Comparison of ENCODE assay signal across 11 mouse cellular contexts in genomic region chr1:59376021-59376548, GRCm38 (mm10).
DNase-seq lines count a peak whose midpoint lies in the region; ATAC-seq and TF ChIP-seq lines count a peak whose summit lies in the region.
"Had no signal": no experiment of that assay in that cellular context is flagged by ENCODE, and none has a peak within 500 bp of the region (broad histone marks: within the 10 kb centered on the region; RNA-seq: fewer than 3 reads in every experiment).

No protein-coding gene starts in this region.

- 6% methylated on average over 13 of the region's 13 CpGs for WGBS in forebrain, embryonic 13.5 days
- WGBS in liver, embryonic 12.5 days (ENCODE audit: insufficient replicate concordance): 14% methylated on average over 13 of the region's 13 CpGs
- 42% methylated on average over 13 of the region's 13 CpGs for WGBS in lung, postnatal 0 days

- ATAC-seq in forebrain, embryonic 13.5 days: peak; percentile 30; the same call in 1 of the 2 replicates
- no peak for ATAC-seq in liver, embryonic 12.5 days
- ATAC-seq in lung, postnatal 0 days: no peak

- TF ChIP-seq CTCF in lung, postnatal 0 days (IDR thresholded peaks at IDR 0.05): no peak

- intact Hi-C loops in left cerebral cortex, postnatal 4 days (cut with DNase I): no loop called here

- no peaks in the 10 kb centered on the region for H3K9me3 ChIP-seq in forebrain, embryonic 13.5 days (replicated peaks)
- no peaks in the 10 kb centered on the region for H3K9me3 ChIP-seq in liver, embryonic 12.5 days (replicated peaks)
- H3K9me3 ChIP-seq in lung, postnatal 0 days (ENCODE audit: low read length): no peaks in the 10 kb centered on the region

- peaks cover 10% of the 10 kb centered on the region for H3K4me1 ChIP-seq in forebrain, embryonic 13.5 days
- peaks cover 20% of the 10 kb centered on the region for H3K4me1 ChIP-seq in liver, embryonic 12.5 days
- H3K4me1 ChIP-seq in lung, postnatal 0 days (ENCODE audit: insufficient read depth, low read depth, low read length): peaks cover 2% of the 10 kb centered on the region; the same call in 1 of the 2 replicates

- H3K27ac ChIP-seq in forebrain, embryonic 13.5 days: no peak overlapping the region
- H3K27ac ChIP-seq in liver, embryonic 12.5 days: no peak overlapping the region
- no peak overlapping the region for H3K27ac ChIP-seq in lung, postnatal 0 days (ENCODE audit: low read length)

- TF ChIP-seq EP300 in lung, postnatal 0 days (IDR thresholded peaks at IDR 0.05): no peak

- H3K36me3 ChIP-seq in forebrain, embryonic 13.5 days (ENCODE audit: poor library complexity, severe bottlenecking): no peaks in the 10 kb centered on the region
- no peaks in the 10 kb centered on the region for H3K36me3 ChIP-seq in liver, embryonic 12.5 days
- H3K36me3 ChIP-seq in lung, postnatal 0 days (ENCODE audit: insufficient read depth, low read length): no peaks in the 10 kb centered on the region

- peak overlapping the region; percentile 33 for H3K4me2 ChIP-seq in forebrain, embryonic 13.5 days
- H3K4me2 ChIP-seq in liver, embryonic 12.5 days: peak overlapping the region; percentile 8; the same call in 1 of the 2 replicates
- no peak overlapping the region for H3K4me2 ChIP-seq in lung, postnatal 0 days (replicated peaks; ENCODE audit: low read depth, low read length)

- DNase-seq in left cerebral cortex, postnatal 4 days: peak; percentile 81
- no peak for DNase-seq in left cerebral cortex, adult 11 months (ENCODE audit: low spot score)
- peak; percentile 42 for DNase-seq in retina, postnatal 1 day
- no peak for DNase-seq in spleen, adult 18-20 months
- DNase-seq in lung, postnatal 0 days (ENCODE audit: low spot score): no peak
- no peak for DNase-seq in spleen, postnatal 36 days (ENCODE audit: low spot score in 2 of 2)
- DNase-seq: heart, postnatal 36 days; right cerebral cortex, postnatal 25 days; thymus, postnatal 36 days had no signal

- H3K27me3 ChIP-seq in forebrain, embryonic 13.5 days: no peaks in the 10 kb centered on the region
- H3K27me3 ChIP-seq in liver, embryonic 12.5 days (replicated peaks): no peaks in the 10 kb centered on the region
- no peaks in the 10 kb centered on the region for H3K27me3 ChIP-seq in lung, postnatal 0 days (replicated peaks; ENCODE audit: insufficient read depth, low read length)

- no peak overlapping the region for H3K4me3 ChIP-seq in forebrain, embryonic 13.5 days
- no peak overlapping the region for H3K4me3 ChIP-seq in liver, embryonic 12.5 days
- H3K4me3 ChIP-seq in lung, postnatal 0 days (ENCODE audit: low read depth, low read length): no peak overlapping the region

- no peak overlapping the region for H3K9ac ChIP-seq in forebrain, embryonic 13.5 days
- H3K9ac ChIP-seq in liver, embryonic 12.5 days: no peak overlapping the region
- H3K9ac ChIP-seq in lung, postnatal 0 days (replicated peaks; ENCODE audit: low read depth): no peak overlapping the region

Comparison
In these comparisons a context has a peak if more than half of its experiments do, and no peak if none do; other contexts are left out.
1. DNase-seq: peak in left cerebral cortex, postnatal 4 days (single experiment) and retina, postnatal 1 day (single experiment); none in left cerebral cortex, adult 11 months (single experiment), spleen, adult 18-20 months (0 of 2), lung, postnatal 0 days (single experiment) and spleen, postnatal 36 days (0 of 2).